Mouse (Mus musculus) MEL (cell line): ENCODE results near the gene Ubiad1. TPM values are rescaled to one million over a fixed set of nuclear protein-coding genes. Genes with fewer than 3 reads are reported as not detected.

Experiments
- DNase-seq: peaks from one replicate; pipeline ENCODE4 v3.0.0; 2011; ENCODE audit warnings: low read depth, low spot score
- H3K27ac ChIP-seq: 2 replicates; pipeline ENCODE4 v1.5.1; 2012; ENCODE audit warnings: low read depth, mild to moderate bottlenecking, control low read depth, low read length, moderate library complexity; ENCODE audit not compliant: control insufficient read depth
- H3K27me3 ChIP-seq, 2 experiments: fragments of 150-350 bp in 1 of 2; sonication (generic) in 1 of 2; 2 replicates each; pipeline ENCODE4 v1.6.1; 2012; ENCODE audit warnings: low read length in 2 of 2, mild to moderate bottlenecking in 2 of 2, improper control_type of control experiment in 1 of 2, moderate library complexity in 1 of 2; ENCODE audit not compliant: insufficient read depth in 2 of 2, control insufficient read depth in 1 of 2
- H3K36me3 ChIP-seq, 2 experiments: 2 replicates each; pipeline ENCODE4 v1.6.1; 2012 to 2014; ENCODE audit warnings: low read length in 2 of 2, improper control_type of control experiment in 1 of 2, inconsistent platforms in 1 of 2, mild to moderate bottlenecking in 1 of 2; ENCODE audit not compliant: insufficient read depth in 2 of 2, control insufficient read depth in 1 of 2
- H3K4me1 ChIP-seq, 2 experiments: fragments of 150-350 bp in 1 of 2; sonication (generic) in 1 of 2; 2 replicates each; pipeline ENCODE4 v1.6.1; 2012; ENCODE audit warnings: low read length in 2 of 2, improper control_type of control experiment in 1 of 2, mild to moderate bottlenecking in 1 of 2; ENCODE audit not compliant: insufficient read depth in 2 of 2, control insufficient read depth in 1 of 2
- H3K4me3 ChIP-seq, 2 experiments: fragments of 150-350 bp in 1 of 2; sonication (generic) in 1 of 2; 2 replicates each; pipeline ENCODE4 v1.5.1; 2012; ENCODE audit warnings: low read depth in 2 of 2, low read length in 2 of 2, mild to moderate bottlenecking in 2 of 2, moderate library complexity in 2 of 2, control low read depth in 1 of 2, improper control_type of control experiment in 1 of 2; ENCODE audit not compliant: control insufficient read depth in 1 of 2, insufficient read depth in 1 of 2
- H3K79me2 ChIP-seq: 2 replicates; pipeline ENCODE4 v1.6.1; 2012; ENCODE audit warnings: mild to moderate bottlenecking, low read length, moderate library complexity; ENCODE audit not compliant: control insufficient read depth, poor library complexity, insufficient read depth
- H3K9ac ChIP-seq: 2 replicates; pipeline ENCODE4 v1.6.1; 2012; ENCODE audit warnings: low read depth, mild to moderate bottlenecking, control low read depth, low read length, moderate library complexity; ENCODE audit not compliant: control insufficient read depth, poor library complexity, severe bottlenecking
- H3K9me3 ChIP-seq: fragments of 150-350 bp; sonication (generic); replicated peaks from 2 replicates; pipeline ENCODE4 v1.6.1; 2012; ENCODE audit warnings: mild to moderate bottlenecking, low read length, improper control_type of control experiment, moderate library complexity; ENCODE audit not compliant: insufficient read depth
- BHLHE40 ChIP-seq: IDR thresholded peaks from 2 replicates; pipeline ENCODE4 v1.6.1; 2012; ENCODE audit warnings: low read depth, mild to moderate bottlenecking, inconsistent platforms, low read length, improper control_type of control experiment, borderline replicate concordance
- CHD1 ChIP-seq: IDR thresholded peaks from 2 replicates; pipeline ENCODE4 v1.6.1; 2012; ENCODE audit warnings: low read depth, mild to moderate bottlenecking, inconsistent platforms, low read length, improper control_type of control experiment
- CHD2 ChIP-seq: IDR thresholded peaks from 2 replicates; pipeline ENCODE4 v1.6.1; 2011; ENCODE audit warnings: low read length, improper control_type of control experiment
- EP300 ChIP-seq, 2 experiments: IDR thresholded peaks; 2 replicates each; pipeline ENCODE4 v1.6.1; 2011; ENCODE audit warnings: improper control_type of control experiment in 2 of 2, low read length in 2 of 2, low read depth in 1 of 2, mild to moderate bottlenecking in 1 of 2
- GABPA ChIP-seq: IDR thresholded peaks from 2 replicates; pipeline ENCODE4 v1.6.1; 2012; ENCODE audit warnings: low read depth, mild to moderate bottlenecking, inconsistent platforms, low read length, improper control_type of control experiment, moderate library complexity
- GATA1 ChIP-seq: IDR thresholded peaks from 2 replicates; pipeline ENCODE4 v1.6.1; 2011; ENCODE audit warnings: low read depth, low read length, improper control_type of control experiment
- KAT2A ChIP-seq: conservative IDR thresholded peaks from 2 replicates; pipeline ENCODE4 v1.6.1; 2012; ENCODE audit warnings: low read depth, low read length, improper control_type of control experiment, inconsistent platforms
- MAX ChIP-seq: IDR thresholded peaks from 2 replicates; pipeline ENCODE4 v1.6.1; 2011; ENCODE audit warnings: low read length, improper control_type of control experiment
- MAZ ChIP-seq: IDR thresholded peaks from 2 replicates; pipeline ENCODE4 v1.6.1; 2012; ENCODE audit warnings: low read depth, mild to moderate bottlenecking, inconsistent platforms, low read length, improper control_type of control experiment
- MYB ChIP-seq: IDR thresholded peaks from 2 replicates; pipeline ENCODE4 v1.6.1; 2011; ENCODE audit warnings: mild to moderate bottlenecking, low read depth, low read length, improper control_type of control experiment
- NELFE ChIP-seq: IDR thresholded peaks from 2 replicates; pipeline ENCODE4 v1.6.1; 2011; ENCODE audit warnings: low read depth, low read length, improper control_type of control experiment
- POLR2A ChIP-seq, 2 experiments: IDR thresholded peaks; 2 replicates each; pipeline ENCODE4 v1.6.1; 2011 to 2012; ENCODE audit warnings: low read length in 2 of 2, mild to moderate bottlenecking in 2 of 2, control low read depth in 1 of 2, improper control_type of control experiment in 1 of 2, low read depth in 1 of 2, moderate library complexity in 1 of 2; ENCODE audit not compliant: control insufficient read depth in 1 of 2, insufficient read depth in 1 of 2, poor library complexity in 1 of 2
- POLR2AphosphoS2 ChIP-seq: IDR thresholded peaks from 2 replicates; pipeline ENCODE4 v1.6.1; 2011; ENCODE audit warnings: low read length, improper control_type of control experiment
- RCOR1 ChIP-seq: IDR thresholded peaks from 2 replicates; pipeline ENCODE4 v1.6.1; 2012; ENCODE audit warnings: low read depth, mild to moderate bottlenecking, inconsistent platforms, low read length, improper control_type of control experiment
- SMC3 ChIP-seq: IDR thresholded peaks from 2 replicates; pipeline ENCODE4 v1.6.1; 2011; ENCODE audit warnings: low read depth, low read length, improper control_type of control experiment
- TBP ChIP-seq: IDR thresholded peaks from 2 replicates; pipeline ENCODE4 v1.8.0; 2011; ENCODE audit warnings: low read depth, low read length, improper control_type of control experiment
- USF1 ChIP-seq: IDR thresholded peaks from 2 replicates; pipeline ENCODE4 v1.6.1; 2014; ENCODE audit warnings: low read depth, mild to moderate bottlenecking, inconsistent platforms, low read length, improper control_type of control experiment, moderate library complexity
- ZKSCAN1 ChIP-seq: IDR thresholded peaks from 2 replicates; pipeline ENCODE4 v1.6.1; 2012; ENCODE audit warnings: low read depth, mild to moderate bottlenecking, inconsistent platforms, low read length, improper control_type of control experiment, moderate library complexity
- ZNF384 ChIP-seq: IDR thresholded peaks from 2 replicates; pipeline ENCODE4 v1.6.1; 2012; ENCODE audit warnings: low read depth, mild to moderate bottlenecking, inconsistent platforms, low read length, improper control_type of control experiment
- polyA plus RNA-seq, 2 experiments: library from polyadenylated mRNA; stranded (reverse) in 1 of 2; unstranded in 1 of 2; fragments of >175 nt in 1 of 2; fragments of >200 nt in 1 of 2; gene quantifications; 2 replicates each; pipeline versions ENCODE4 v1.2.1 to v1.2.4; 2012; ENCODE audit warnings: low replicate concordance in 2 of 2, low read depth in 1 of 2; ENCODE audit not compliant: insufficient read length in 2 of 2, insufficient read depth in 1 of 2, missing spikeins in 1 of 2
- total RNA-seq: library from RNA; depleted of rRNA; stranded (reverse); fragments of 300-350 nt; gene quantifications from 2 replicates; pipeline ENCODE4 v1.2.3, GENCODE M21; 2012

The Ubiad1 gene
- total and polyA plus RNA-seq, 3 experiments, result 19.4 to 24.3 TPM; not detected in 1

- TF ChIP-seq MYB (no peak), USF1 (no peak), KAT2A (peak; percentile 73; the same call in 1 of the 2 replicates), POLR2AphosphoS2 (peak; percentile 63; the same call in 1 of the 2 replicates), CHD1 (no peak), SMC3 (no peak), EP300 (IDR thresholded peaks at IDR 0.05; ENCODE audit: low read depth in 1 of 2, low read length in 2 of 2) (no peak), MAZ (no peak), RCOR1 (no peak), CHD2 (peak; percentile 81), BHLHE40 (no peak), ZKSCAN1 (no peak)
Observed at GRCm38 (mm10) chr4:148448179-148448852, 3.7 kb upstream of the Ubiad1 start, which contains the start of gene Mtor (continued).

DNA sequence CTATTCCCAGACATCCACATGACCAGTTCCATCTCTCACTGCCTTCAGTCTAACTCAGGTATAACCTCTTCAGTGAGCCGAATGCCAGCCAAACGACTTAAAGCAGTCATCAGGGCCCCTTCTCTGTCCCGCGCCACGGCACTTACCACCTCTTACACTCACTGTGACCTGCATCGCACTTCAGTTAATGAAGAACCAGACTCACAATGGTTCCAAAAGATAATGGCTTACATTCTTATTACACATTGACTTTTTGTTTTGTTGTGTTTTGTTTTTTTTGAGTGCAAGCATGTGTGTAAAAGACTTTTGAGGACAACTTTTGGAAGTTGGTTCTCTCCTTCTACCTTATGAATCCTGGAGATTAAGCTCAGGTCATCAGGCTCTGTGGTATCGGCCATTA, 2.0 kb downstream of the Ubiad1 start:
- H3K4me1 ChIP-seq, result peaks cover 0 to 12% of the 10 kb centered on the region in 2 experiments; a peak in 3 of 4 replicates
- H3K27ac ChIP-seq, result no peak overlapping the region
- H3K27me3 ChIP-seq, result no peaks in the 10 kb centered on the region
- no peaks in the 10 kb centered on the region for H3K9me3 ChIP-seq
- DNase-seq, result no peak
- peaks cover 0 to 6% of the 10 kb centered on the region in 2 experiments; a peak in 3 of 4 replicates for H3K36me3 ChIP-seq
- H3K9ac ChIP-seq, result no peak overlapping the region
- peaks cover 15% of the 10 kb centered on the region for H3K79me2 ChIP-seq
- H3K4me3 ChIP-seq, result no peak overlapping the region
- no peak for TF ChIP-seq TBP
- 0 out of 2 replicates have a peak, but pooled peaks have one; percentile 13 for TF ChIP-seq ZNF384

GRCm38 (mm10) chr4:148441931-148442330, 2.6 kb downstream of the Ubiad1 start:
- no peak for TF ChIP-seq NELFE
- no peak for TF ChIP-seq KAT2A
- no peak for TF ChIP-seq GABPA
- no peak for TF ChIP-seq GATA1
- no peak for TF ChIP-seq MAX
- no peak for TF ChIP-seq POLR2A (IDR thresholded peaks at IDR 0.05; ENCODE audit: control insufficient read depth in 1 of 2, insufficient read depth in 1 of 2, low read depth in 1 of 2, low read length in 2 of 2, poor library complexity in 1 of 2)
- no peak for TF ChIP-seq CHD1
- Histone ChIP-seq H3K36me3 (peaks cover 0 to 6% of the 10 kb centered on the region in 2 experiments; a peak in 3 of 4 replicates), H3K4me3 (no peak overlapping the region), H3K27me3 (no peaks in the 10 kb centered on the region), H3K79me2 (peaks cover 15% of the 10 kb centered on the region), H3K27ac (no peak overlapping the region), H3K9ac (no peak overlapping the region), H3K4me1 (peaks cover 0 to 12% of the 10 kb centered on the region in 2 experiments; a peak in 3 of 4 replicates), H3K9me3 (no peaks in the 10 kb centered on the region)
- DNase-seq, result no peak
